Mouse (Mus musculus) kidney, adult 2 months (tissue): ENCODE results near the gene Nkx3-2. TPM values are rescaled to one million over a fixed set of nuclear protein-coding genes. Genes with fewer than 3 reads are reported as not detected.
A peak's percentile ranks its signal among the peaks of the same experiment; 100 is the strongest.

Source experiments
- DNase-seq: peaks from one replicate; pipeline ENCODE4 v3.0.0; 2021
- H3K27ac ChIP-seq: fragments of 200-500 bp; 2 replicates; pipeline ENCODE4 v1.5.1; 2012; ENCODE audit warnings: low read depth, low read length, control low read depth, inconsistent platforms; ENCODE audit not compliant: insufficient read depth
- H3K27me3 ChIP-seq: fragments of 200-500 bp; replicated peaks from 2 replicates; pipeline ENCODE4 v1.6.1; 2012; ENCODE audit warnings: mild to moderate bottlenecking, moderate library complexity, low read length, inconsistent platforms; ENCODE audit not compliant: control insufficient read depth, insufficient read depth
- H3K36me3 ChIP-seq: fragments of 200-500 bp; 2 replicates; pipeline ENCODE4 v1.6.1; 2012; ENCODE audit warnings: mild to moderate bottlenecking, moderate library complexity, low read length, inconsistent platforms; ENCODE audit not compliant: control insufficient read depth, insufficient read depth
- H3K4me1 ChIP-seq: fragments of 200-500 bp; 2 replicates; pipeline ENCODE4 v1.6.1; 2011; ENCODE audit warnings: low read length; ENCODE audit not compliant: control insufficient read depth, insufficient read depth
- H3K4me3 ChIP-seq: fragments of 200-500 bp; 2 replicates; pipeline ENCODE4 v1.5.1; 2011; ENCODE audit warnings: mild to moderate bottlenecking, low read depth, low read length, control low read depth; ENCODE audit not compliant: insufficient read depth
- CTCF ChIP-seq: fragments of 200-500 bp; conservative IDR thresholded peaks from 2 replicates; pipeline ENCODE4 v1.5.1; 2011; ENCODE audit warnings: low read depth, mild to moderate bottlenecking, control low read depth, low read length, moderate library complexity, mixed read lengths; ENCODE audit not compliant: insufficient read depth, insufficient read length
- POLR2A ChIP-seq: fragments of 200-500 bp; IDR thresholded peaks from one replicate; pipeline ENCODE4 v1.6.1; 2011; ENCODE audit warnings: low read depth, low read length, control low read depth
- WGBS: fragments of 180-500 bp; shearing (Covaris S2); methylation state at CpG from one replicate; pipeline ENCODE4 v1.1.7; 2018; 5-methylcytosine and 5-hydroxymethylcytosine counted together
- polyA plus RNA-seq: library from polyadenylated mRNA; depleted of rRNA; stranded (reverse); fragments of >200 nt; gene quantifications from 2 replicates; pipeline ENCODE4 v1.2.3, GENCODE M21; 2012; rRNA removed

Nkx3-2 gene
- polyA plus RNA-seq: not detected in 2 replicates

DNA sequence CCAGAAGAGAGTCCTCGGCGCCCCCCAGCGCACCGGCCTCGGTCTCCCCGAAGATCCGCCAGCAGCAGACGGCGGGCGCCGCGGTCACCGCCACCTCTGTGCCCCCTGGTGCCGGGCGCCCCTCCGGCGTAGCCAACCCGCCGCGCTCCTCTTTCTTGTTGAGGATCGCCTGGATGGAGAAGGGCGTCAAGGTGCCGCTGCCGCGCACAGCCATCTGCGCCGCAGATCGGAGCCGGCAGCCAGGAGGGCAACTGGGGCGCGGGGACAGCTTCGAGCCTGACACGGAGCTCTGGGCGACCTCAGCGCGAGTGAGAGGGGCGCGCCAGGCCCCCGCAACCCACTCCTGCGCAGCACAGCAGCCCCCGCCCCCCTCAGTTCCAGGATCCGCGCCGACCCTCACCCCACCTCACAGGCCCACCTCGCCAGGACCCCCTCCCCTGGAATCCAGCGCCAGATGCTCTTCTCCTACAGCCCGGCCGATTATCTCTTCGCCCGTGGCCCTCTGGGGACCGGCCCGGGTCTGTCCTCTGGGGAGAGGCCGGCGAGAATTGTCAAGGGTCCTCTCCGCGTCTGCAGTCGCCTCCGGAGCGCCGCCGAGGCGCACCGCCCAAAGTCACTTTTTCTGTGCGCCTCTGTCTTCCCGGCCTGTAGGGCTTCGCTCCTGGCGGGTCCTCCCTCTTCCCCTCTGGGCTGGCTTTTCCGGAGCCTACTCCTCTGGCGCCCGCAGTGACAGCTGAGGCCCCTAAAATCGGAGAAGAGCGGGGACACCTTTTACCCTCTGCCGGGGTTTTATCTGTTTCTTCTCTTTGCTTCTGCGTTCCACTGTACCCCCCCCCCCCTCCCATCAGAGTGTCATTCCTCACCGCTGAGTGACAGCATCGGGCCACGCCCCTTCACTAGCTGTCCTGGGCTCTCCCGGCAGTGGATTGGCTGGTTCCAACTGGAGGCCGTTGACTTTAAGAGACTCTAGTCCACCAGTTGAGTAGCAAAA lies at the start of gene Nkx3-2:
Gene Nkx3-2 (minus strand): TSS at position 771 of the 991 bp plus-strand sequence.
- H3K4me3 ChIP-seq: no peak within 1 kb of the TSS
- H3K27me3 ChIP-seq: peaks cover 9% of the 10 kb centered on the region
- no peaks in the 10 kb centered on the region for H3K4me1 ChIP-seq
- no peak for TF ChIP-seq POLR2A
- TF ChIP-seq CTCF: no peak
- no peak for DNase-seq
- no peak within 1 kb of the TSS for H3K27ac ChIP-seq
- WGBS: 1% methylated on average over 77 of the region's 79 CpGs
- no peaks in the 10 kb centered on the region for H3K36me3 ChIP-seq

DNA sequence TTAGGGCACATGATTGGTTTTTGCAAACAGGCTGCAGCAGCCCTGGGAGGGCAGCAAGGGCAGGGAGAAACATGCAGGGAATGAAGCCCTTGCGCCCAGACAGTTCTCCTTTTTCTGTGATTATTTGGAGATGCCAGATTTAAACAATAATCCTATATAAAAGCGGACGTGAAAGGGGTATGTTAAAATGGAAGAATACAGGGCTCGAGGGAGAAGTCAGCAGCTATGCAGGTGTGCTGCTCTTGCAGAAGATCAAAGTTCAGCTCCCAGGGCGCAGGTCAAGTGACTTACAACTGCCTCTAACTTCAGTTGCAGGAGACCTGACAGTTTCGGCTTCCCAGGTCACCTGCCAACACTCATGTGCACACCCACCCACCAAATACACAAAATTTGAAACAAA lies 48.2 kb upstream of the Nkx3-2 start:
- TF ChIP-seq CTCF: no peak
- no peak for TF ChIP-seq POLR2A
- Histone ChIP-seq H3K4me3 (no peak overlapping the region), H3K27me3 (no peaks in the 10 kb centered on the region), H3K4me1 (no peaks in the 10 kb centered on the region), H3K36me3 (peaks cover 1% of the 10 kb centered on the region), H3K27ac (no peak overlapping the region)
- DNase-seq: peak; percentile 8
- 71% methylated on average over 6 of the region's 6 CpGs for WGBS

DNA sequence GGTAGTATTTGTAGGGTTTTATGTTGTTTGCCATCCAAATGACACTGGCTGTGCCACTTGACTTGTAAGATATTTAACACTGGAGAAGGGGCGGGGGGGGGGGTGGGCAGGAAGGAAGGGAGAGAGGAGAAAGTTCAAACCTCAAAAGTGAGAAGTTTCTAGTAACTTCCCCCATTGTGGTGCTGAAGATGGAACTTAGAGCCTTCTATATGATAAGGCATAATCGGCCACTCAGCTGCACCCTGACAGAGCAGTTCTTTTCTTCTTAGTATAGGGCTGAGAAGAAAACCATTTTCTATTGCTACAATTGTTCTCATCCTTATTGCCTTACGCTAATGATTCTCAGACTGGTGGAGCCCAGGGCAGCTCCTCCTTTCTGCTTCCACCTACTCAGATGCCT lies 47.0 kb upstream of the Nkx3-2 start:
- Histone ChIP-seq H3K27ac (no peak overlapping the region), H3K4me3 (no peak overlapping the region), H3K4me1 (no peaks in the 10 kb centered on the region), H3K27me3 (no peaks in the 10 kb centered on the region), H3K36me3 (peaks cover 1% of the 10 kb centered on the region)
- WGBS: 82% methylated on average over 3 of the region's 3 CpGs
- TF ChIP-seq POLR2A: no peak
- TF ChIP-seq CTCF: no peak
- no peak for DNase-seq

DNA sequence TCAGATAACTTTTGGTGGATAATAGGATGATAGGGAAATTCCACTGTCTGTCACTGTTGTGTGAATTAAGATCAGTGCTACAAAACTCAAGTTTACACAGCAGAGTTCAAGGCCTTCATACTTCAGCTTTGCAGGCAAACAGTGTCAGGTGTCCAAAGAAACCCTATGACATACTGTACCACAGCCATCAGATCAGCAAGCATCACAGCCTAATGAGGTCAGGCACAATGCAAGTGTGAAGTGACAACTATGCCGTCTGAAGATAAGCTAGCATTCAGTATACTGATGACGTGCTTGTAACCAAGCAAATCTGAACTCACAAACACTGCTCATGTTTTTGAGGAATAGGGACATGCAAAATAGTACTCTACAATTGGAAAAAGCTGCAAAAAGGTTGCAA lies 43.1 kb upstream of the Nkx3-2 start:
- H3K27ac ChIP-seq: no peak overlapping the region
- H3K27me3 ChIP-seq: no peaks in the 10 kb centered on the region
- no peak for DNase-seq
- 88% methylated on average over 2 of the region's 2 CpGs for WGBS
- no peak overlapping the region for H3K4me3 ChIP-seq
- H3K36me3 ChIP-seq: peaks cover 2% of the 10 kb centered on the region
- H3K4me1 ChIP-seq: no peaks in the 10 kb centered on the region
- no peak for TF ChIP-seq CTCF

DNA sequence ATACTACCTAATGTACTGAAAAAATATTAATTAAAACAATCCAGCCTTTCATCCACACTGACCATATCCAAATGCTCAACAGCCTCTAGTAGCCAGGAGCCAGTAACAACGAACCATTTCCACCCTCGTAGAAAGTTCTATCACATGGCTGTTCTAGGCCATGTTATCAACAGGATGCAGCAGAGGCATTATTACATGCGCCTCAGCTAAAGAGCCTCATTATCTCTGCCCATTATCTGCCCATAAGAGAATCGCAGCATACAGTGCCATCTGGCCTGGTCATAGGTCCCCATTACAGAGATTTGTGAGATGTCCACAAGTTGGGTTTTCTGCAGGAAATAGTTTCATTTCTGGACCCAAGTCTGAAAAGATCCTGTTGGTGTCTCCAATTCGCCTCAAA lies 41.9 kb upstream of the Nkx3-2 start:
- Histone ChIP-seq H3K36me3 (peaks cover 2% of the 10 kb centered on the region), H3K27ac (no peak overlapping the region), H3K27me3 (no peaks in the 10 kb centered on the region), H3K4me1 (no peaks in the 10 kb centered on the region), H3K4me3 (no peak overlapping the region)
- DNase-seq: no peak
- TF ChIP-seq POLR2A: no peak
- no peak for TF ChIP-seq CTCF
- WGBS: 87% methylated on average over 5 of the region's 5 CpGs

DNA sequence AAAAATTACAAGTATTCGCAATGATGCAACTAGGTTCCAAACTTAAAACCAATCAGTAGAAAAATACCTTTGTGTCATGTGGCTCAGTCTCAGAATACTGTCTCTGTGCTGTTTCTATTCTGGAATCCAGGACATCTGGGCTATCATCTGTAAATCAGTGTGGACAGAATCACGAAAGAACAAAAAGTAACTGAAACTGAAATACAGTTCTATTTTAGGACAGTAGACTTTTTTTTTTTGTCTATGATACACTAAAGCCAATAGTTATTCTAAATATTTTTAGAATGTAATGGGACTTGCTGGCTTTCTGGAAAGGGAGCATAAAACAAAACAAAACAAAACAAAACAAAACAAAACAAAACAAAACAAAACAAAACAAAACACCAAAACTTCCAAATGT lies 40.8 kb upstream of the Nkx3-2 start:
- Histone ChIP-seq H3K36me3 (peaks cover 3% of the 10 kb centered on the region), H3K4me3 (no peak overlapping the region), H3K4me1 (no peaks in the 10 kb centered on the region), H3K27ac (no peak overlapping the region), H3K27me3 (no peaks in the 10 kb centered on the region)
- no peak for DNase-seq
- 87% methylated on average over 2 of the region's 2 CpGs for WGBS
- TF ChIP-seq CTCF (no peak), POLR2A (no peak)

DNA sequence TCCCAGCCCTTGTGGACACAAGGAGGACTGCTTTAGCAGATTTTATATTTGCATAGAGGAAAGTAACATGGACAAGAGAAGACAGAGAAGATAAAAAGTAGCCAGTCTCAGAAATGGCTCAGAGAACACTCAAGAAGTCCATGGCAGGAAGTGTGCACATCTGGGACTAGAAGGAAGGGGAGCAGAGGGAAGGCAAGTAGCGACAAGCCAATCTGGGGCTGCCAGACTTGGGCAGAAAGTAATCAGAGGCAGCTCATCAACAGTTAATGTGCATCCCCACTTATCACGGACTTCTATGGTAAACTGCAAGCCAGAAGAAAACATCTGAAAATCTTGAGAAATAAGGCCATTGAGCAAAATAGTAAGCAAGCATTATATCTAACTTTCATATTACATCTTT lies 40.3 kb upstream of the Nkx3-2 start:
- no peaks in the 10 kb centered on the region for H3K4me1 ChIP-seq
- H3K27me3 ChIP-seq: no peaks in the 10 kb centered on the region
- H3K4me3 ChIP-seq: no peak overlapping the region
- DNase-seq: no peak
- WGBS: 91% methylated on average over 2 of the region's 2 CpGs
- no peak overlapping the region for H3K27ac ChIP-seq
- peaks cover 3% of the 10 kb centered on the region for H3K36me3 ChIP-seq
- TF ChIP-seq CTCF: no peak
- no peak for TF ChIP-seq POLR2A
